Mouse (Mus musculus): Measurements from ENCODE around the gene Tctex1d4. TPM values are rescaled to one million over a fixed set of nuclear protein-coding genes. Genes with fewer than 3 reads are reported as not detected.

Gene Tctex1d4
- polyA plus RNA-seq, 1 experiment from 2014 or later, result 0.50 TPM

DNA sequence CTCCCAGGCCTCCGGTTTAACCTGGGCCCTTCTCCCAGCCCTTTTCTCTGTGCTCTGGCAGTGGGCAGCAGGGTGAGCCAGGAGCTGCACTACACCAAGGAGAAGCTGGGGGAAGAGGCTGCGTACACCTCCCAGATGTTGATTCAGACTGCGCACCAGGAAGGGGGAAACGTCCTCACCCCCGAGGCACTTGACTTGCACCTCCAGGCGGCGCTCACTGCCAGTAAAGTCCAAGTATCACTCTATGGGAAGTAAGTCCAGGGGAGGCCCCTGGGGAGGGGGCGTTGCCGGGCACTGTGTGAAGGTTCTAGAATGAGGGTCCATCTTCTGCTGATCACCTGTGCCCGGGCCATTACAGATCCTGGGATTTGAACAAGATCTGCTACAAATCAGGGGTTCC lies 21.9 kb upstream of the Tctex1d4 start:
- no peak overlapping the region for H3K4me2 ChIP-seq
- H3K9ac ChIP-seq, result no peak overlapping the region
- peaks cover 10% of the 10 kb centered on the region for H3K4me1 ChIP-seq
- no peak overlapping the region for H3K4me3 ChIP-seq
- WGBS, result 62% methylated on average over 10 of the region's 10 CpGs
- H3K27ac ChIP-seq, result no peak overlapping the region
- no peaks in the 10 kb centered on the region for H3K27me3 ChIP-seq
- H3K36me3 ChIP-seq, result peaks cover 16% of the 10 kb centered on the region; the same call in 1 of the 2 replicates
- no peak for ATAC-seq (ENCODE audit: borderline replicate concordance, extremely low read depth, low FRiP score, low TSS enrichment)
- no peaks in the 10 kb centered on the region for H3K9me3 ChIP-seq

DNA sequence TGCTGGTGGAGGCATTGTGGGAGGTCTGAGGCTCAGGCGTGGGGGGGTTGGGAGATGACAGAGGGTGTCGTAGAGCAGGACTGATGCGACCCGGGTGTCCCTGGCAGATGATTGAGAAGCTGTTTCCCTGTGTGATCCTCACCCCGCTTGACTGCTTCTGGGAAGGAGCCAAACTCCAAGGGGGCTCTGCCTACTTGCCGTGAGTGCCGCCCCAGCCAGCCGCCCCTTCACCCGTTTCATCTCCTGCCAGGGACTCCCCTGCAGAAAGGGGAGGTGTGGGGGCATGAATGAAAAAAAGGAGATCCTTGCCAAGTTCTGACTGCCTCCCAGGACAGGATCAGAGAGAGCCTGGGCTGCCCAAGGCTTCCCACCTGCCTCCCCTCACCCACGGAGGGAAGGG lies 21.5 kb upstream of the Tctex1d4 start:
- Histone ChIP-seq H3K4me1 (peaks cover 10% of the 10 kb centered on the region), H3K27ac (no peak overlapping the region), H3K9me3 (no peaks in the 10 kb centered on the region), H3K36me3 (peaks cover 20% of the 10 kb centered on the region; the same call in 1 of the 2 replicates), H3K4me3 (no peak overlapping the region), H3K4me2 (no peak overlapping the region), H3K27me3 (no peaks in the 10 kb centered on the region), H3K9ac (no peak overlapping the region)
- 43% methylated on average over 10 of the region's 10 CpGs for WGBS
- no peak for ATAC-seq (ENCODE audit: borderline replicate concordance, extremely low read depth, low FRiP score, low TSS enrichment)

DNA sequence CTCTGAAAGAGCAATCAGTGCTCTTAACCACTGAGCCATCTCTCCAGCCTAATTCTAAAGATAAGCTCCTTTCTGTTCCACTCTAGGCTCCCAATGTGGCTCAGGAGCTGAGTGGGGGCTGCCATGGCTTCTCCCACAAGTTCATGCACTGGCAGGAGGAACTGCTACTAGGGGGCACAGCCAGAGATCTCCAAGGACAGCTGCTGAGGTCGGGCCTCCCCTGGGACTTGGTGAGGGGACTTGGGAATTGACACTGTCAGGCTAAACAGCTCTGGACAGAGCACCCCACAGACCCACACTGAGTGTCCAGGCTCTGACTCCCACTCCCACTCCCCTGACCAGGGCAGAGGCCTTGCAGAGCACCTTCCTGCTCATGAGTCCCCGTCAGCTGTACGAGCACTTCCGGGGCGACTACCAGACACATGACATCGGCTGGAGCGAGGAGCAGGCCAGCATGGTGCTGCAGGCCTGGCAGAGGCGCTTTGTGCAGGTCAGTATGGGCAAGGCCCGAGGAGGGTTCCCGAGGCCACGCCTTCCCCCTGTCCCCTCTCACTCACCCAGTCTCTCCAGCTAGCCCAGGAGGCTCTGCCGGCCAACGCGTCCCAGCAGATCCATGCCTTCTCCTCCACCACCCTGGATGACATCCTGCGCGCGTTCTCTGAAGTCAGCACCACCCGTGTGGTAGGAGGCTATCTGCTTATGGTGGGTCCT lies 18.6 kb upstream of the Tctex1d4 start:
- Histone ChIP-seq H3K27ac (no peak overlapping the region), H3K4me2 (no peak overlapping the region), H3K9ac (no peak overlapping the region), H3K27me3 (no peaks in the 10 kb centered on the region), H3K36me3 (peaks cover 27% of the 10 kb centered on the region; the same call in 1 of the 2 replicates), H3K4me3 (no peak overlapping the region), H3K9me3 (no peaks in the 10 kb centered on the region), H3K4me1 (peaks cover 10% of the 10 kb centered on the region)
- WGBS, result 88% methylated on average over 18 of the region's 18 CpGs
- no peak for ATAC-seq (ENCODE audit: borderline replicate concordance, extremely low read depth, low FRiP score, low TSS enrichment)

DNA sequence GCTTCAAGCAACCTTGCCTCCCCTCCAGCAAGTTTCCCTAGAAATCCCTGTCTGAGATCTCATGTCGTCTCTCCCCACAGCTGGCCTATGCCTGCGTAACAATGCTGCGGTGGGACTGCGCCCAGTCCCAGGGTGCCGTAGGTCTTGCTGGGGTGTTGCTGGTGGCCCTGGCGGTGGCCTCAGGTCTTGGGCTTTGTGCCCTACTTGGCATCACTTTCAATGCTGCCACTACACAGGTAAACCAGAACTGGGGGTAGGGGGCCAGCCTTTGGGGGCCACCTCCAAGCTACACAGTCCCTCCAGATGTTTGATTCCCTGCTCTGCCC lies 18.1 kb upstream of the Tctex1d4 start:
- Histone ChIP-seq H3K9me3 (no peaks in the 10 kb centered on the region), H3K27me3 (no peaks in the 10 kb centered on the region), H3K36me3 (peaks cover 30% of the 10 kb centered on the region; the same call in 1 of the 2 replicates), H3K9ac (no peak overlapping the region), H3K4me1 (peaks cover 10% of the 10 kb centered on the region), H3K27ac (no peak overlapping the region), H3K4me3 (no peak overlapping the region), H3K4me2 (no peak overlapping the region)
- no peak for ATAC-seq (ENCODE audit: borderline replicate concordance, extremely low read depth, low FRiP score, low TSS enrichment)
- WGBS, result 90% methylated on average over 6 of the region's 6 CpGs

DNA sequence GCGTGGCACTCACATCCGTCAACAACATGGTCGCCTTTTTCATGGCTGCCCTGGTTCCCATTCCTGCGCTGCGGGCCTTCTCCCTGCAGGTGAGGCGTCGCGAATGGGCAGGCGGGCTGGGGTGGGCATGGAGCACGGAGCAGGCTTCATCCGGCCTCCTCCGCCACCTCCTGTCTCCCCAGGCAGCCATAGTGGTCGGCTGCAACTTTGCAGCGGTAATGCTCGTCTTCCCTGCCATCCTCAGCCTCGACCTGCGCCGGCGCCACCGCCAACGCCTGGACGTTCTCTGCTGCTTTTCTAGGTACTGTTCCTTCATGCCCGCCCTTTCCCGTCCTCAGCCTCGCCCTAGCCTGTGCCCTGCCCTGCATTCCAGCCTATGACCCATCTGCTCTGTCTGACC lies 17.3 kb upstream of the Tctex1d4 start:
- Histone ChIP-seq H3K4me1 (peaks cover 10% of the 10 kb centered on the region), H3K36me3 (peaks cover 32% of the 10 kb centered on the region), H3K9ac (no peak overlapping the region), H3K27me3 (no peaks in the 10 kb centered on the region), H3K9me3 (no peaks in the 10 kb centered on the region), H3K4me3 (no peak overlapping the region), H3K4me2 (no peak overlapping the region), H3K27ac (no peak overlapping the region)
- ATAC-seq (ENCODE audit: borderline replicate concordance, extremely low read depth, low FRiP score, low TSS enrichment), result no peak
- WGBS, result 91% methylated on average over 25 of the region's 25 CpGs

DNA sequence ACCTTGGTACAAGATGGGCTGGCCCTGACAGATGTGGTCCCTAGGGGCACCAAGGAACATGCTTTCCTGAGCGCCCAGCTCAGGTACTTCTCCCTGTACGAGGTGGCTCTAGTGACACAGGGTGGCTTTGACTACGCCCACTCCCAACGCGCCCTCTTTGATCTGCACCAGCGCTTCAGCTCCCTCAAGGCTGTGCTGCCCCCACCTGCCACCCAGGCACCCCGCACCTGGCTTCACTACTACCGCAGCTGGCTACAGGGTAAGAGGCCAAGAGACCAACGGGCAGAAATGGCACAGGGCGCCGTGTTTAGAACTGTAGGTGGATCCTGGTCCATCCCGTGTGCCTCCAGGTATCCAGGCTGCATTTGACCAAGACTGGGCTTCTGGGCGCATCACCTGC lies 16.3 kb upstream of the Tctex1d4 start:
- WGBS, result 87% methylated on average over 13 of the region's 13 CpGs
- ATAC-seq (ENCODE audit: borderline replicate concordance, extremely low read depth, low FRiP score, low TSS enrichment), result no peak
- H3K4me3 ChIP-seq, result no peak overlapping the region
- no peaks in the 10 kb centered on the region for H3K27me3 ChIP-seq
- H3K9me3 ChIP-seq, result no peaks in the 10 kb centered on the region
- H3K4me2 ChIP-seq, result no peak overlapping the region
- H3K36me3 ChIP-seq, result peaks cover 38% of the 10 kb centered on the region
- H3K27ac ChIP-seq, result no peak overlapping the region
- no peak overlapping the region for H3K9ac ChIP-seq
- H3K4me1 ChIP-seq, result peaks cover 3% of the 10 kb centered on the region

DNA sequence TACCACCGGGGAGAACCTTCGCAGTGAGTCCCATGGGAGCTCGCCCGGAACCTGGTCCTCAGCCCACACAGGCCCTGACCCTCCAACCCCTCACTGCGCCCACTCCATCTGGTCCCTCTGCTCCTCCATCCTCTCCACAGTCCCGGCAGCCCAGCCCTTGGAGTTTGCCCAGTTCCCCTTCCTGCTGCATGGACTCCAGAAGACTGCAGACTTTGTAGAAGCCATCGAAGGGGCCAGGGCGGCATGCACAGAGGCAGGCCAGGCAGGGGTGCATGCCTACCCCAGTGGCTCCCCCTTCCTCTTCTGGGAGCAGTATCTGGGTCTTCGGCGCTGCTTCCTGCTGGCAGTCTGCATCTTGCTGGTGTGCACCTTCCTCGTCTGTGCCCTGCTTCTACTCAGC lies 15.6 kb upstream of the Tctex1d4 start:
- Histone ChIP-seq H3K4me2 (no peak overlapping the region), H3K9ac (no peak overlapping the region), H3K4me1 (no peaks in the 10 kb centered on the region), H3K9me3 (no peaks in the 10 kb centered on the region), H3K27ac (no peak overlapping the region), H3K36me3 (peaks cover 34% of the 10 kb centered on the region), H3K27me3 (no peaks in the 10 kb centered on the region), H3K4me3 (no peak overlapping the region)
- WGBS, result 91% methylated on average over 11 of the region's 11 CpGs
- ATAC-seq (ENCODE audit: borderline replicate concordance, extremely low read depth, low FRiP score, low TSS enrichment), result no peak

DNA sequence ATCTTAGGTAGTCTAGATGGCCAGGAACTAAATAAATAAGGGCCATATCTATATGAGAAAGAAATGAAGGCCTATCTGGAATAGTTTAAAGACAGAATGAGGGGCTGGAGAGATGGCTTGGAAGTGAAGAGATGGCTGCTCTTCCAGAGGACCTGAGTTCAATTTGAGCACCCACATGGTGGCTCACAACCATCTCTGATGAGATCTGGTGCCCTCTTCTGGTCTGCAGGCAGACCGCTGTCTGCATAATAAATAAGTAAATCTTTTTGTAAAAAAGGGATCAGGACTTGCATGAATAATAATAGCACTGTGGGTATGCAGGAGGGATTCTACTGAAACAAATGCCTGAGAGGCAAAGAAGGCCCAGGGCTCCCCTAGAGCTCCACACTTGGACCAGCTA lies 13.4 kb upstream of the Tctex1d4 start:
- Histone ChIP-seq H3K4me3 (no peak overlapping the region), H3K27ac (no peak overlapping the region), H3K36me3 (peaks cover 34% of the 10 kb centered on the region), H3K4me1 (no peaks in the 10 kb centered on the region), H3K4me2 (no peak overlapping the region), H3K9me3 (no peaks in the 10 kb centered on the region), H3K9ac (no peak overlapping the region), H3K27me3 (no peaks in the 10 kb centered on the region)
- 80% methylated on average over 1 of the region's 1 CpGs for WGBS
- no peak for ATAC-seq (ENCODE audit: borderline replicate concordance, extremely low read depth, low FRiP score, low TSS enrichment)

DNA sequence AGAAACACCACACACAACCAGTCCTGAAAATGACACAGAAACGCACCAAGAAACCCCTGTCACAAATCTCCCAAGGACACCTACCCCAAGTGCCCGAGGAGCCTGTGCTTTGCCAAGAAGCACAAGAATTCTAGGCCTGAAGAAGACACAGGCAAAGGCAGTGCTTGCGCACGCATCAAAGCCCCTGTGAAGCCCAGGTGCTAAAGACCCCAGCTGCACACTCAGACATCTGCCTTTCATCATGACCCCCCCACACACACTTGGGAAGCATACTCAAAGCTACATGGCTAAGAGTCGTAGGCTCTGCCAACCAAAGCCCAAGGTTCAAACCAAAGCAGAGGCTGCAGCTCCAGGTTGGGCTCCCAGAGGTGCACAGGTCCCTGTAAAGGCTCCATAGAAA lies 11.0 kb upstream of the Tctex1d4 start:
- Histone ChIP-seq H3K4me1 (peaks cover 5% of the 10 kb centered on the region), H3K27ac (no peak overlapping the region), H3K4me2 (no peak overlapping the region), H3K27me3 (no peaks in the 10 kb centered on the region), H3K36me3 (peaks cover 19% of the 10 kb centered on the region), H3K4me3 (no peak overlapping the region), H3K9me3 (no peaks in the 10 kb centered on the region), H3K9ac (no peak overlapping the region)
- 71% methylated on average over 5 of the region's 5 CpGs for WGBS
- ATAC-seq (ENCODE audit: borderline replicate concordance, extremely low read depth, low FRiP score, low TSS enrichment), result no peak

DNA sequence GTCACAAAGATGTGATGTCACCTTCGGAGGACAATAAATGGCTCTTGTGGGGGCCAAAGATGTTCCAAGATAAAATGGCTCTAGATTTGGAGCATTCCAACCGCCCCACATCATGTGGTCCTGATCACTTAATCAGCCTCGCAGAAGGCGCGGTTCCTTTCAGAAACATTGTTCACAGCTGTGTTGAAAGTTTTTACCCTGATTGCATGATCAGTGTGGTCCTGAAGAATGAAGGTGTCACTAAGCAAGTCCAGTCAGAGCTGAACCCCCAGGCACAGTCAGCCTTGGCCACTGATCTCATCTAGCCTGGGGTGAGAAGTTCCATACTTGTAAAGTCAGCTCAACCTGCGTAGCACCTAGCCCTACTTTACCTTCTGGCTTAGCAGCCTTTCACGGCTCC lies 8.7 kb upstream of the Tctex1d4 start:
- H3K36me3 ChIP-seq, result peaks cover 11% of the 10 kb centered on the region
- H3K4me2 ChIP-seq, result no peak overlapping the region
- 91% methylated on average over 7 of the region's 7 CpGs for WGBS
- no peaks in the 10 kb centered on the region for H3K27me3 ChIP-seq
- no peak for ATAC-seq (ENCODE audit: borderline replicate concordance, extremely low read depth, low FRiP score, low TSS enrichment)
- H3K4me1 ChIP-seq, result peaks cover 11% of the 10 kb centered on the region
- H3K9me3 ChIP-seq, result no peaks in the 10 kb centered on the region
- H3K4me3 ChIP-seq, result no peak overlapping the region
- no peak overlapping the region for H3K9ac ChIP-seq
- no peak overlapping the region for H3K27ac ChIP-seq

DNA sequence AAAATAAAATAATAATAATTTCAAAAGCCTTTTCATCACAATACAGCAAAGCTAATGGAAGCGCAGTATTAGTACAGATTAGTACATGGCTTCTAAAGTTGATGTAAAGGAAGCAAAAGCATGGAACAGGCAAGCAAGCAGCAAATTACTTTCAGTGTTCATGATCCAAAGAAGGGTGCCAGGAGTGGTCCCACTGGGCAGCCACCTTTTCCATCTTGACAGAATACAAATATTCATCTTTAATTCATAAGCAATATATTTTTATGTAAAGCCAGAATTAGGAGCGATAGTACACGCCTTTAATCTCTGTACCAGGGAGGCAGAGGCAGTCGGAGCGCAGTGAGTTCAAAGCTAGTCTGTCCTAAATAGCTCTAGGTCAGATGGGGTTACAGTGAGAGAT lies 7.0 kb upstream of the Tctex1d4 start:
- ATAC-seq (ENCODE audit: borderline replicate concordance, extremely low read depth, low FRiP score, low TSS enrichment), result no peak
- peak overlapping the region; percentile 99 for H3K4me2 ChIP-seq

DNA sequence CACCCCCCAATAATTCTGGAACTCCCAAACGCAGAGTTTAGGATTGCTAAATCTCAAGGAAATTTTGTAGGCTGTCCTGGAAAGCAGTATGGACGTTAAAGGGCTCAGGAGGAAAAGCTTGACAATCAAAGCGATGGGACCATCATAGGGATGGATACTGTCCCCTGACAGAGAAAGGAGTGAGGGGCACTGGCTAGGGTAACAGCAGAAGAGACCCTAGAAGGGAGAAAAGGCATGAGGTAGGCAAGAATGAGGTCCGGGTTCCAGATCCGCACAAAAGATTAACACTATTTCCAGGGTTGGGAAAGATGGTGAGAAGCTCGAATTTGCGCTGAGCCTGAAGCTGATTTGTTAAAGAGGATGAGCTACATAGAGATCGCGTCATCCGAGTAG lies 6.5 kb upstream of the Tctex1d4 start:
- Histone ChIP-seq H3K9ac (peak overlapping the region; percentile 53), H3K9me3 (no peaks in the 10 kb centered on the region), H3K4me3 (peak overlapping the region; percentile 60), H3K4me1 (peaks cover 20% of the 10 kb centered on the region), H3K27ac (peak overlapping the region; percentile 93), H3K4me2 (peak overlapping the region; percentile 99), H3K36me3 (no peaks in the 10 kb centered on the region), H3K27me3 (no peaks in the 10 kb centered on the region)
- ATAC-seq (ENCODE audit: borderline replicate concordance, extremely low read depth, low FRiP score, low TSS enrichment), result peak; percentile 1
- WGBS, result 2% methylated on average over 10 of the region's 10 CpGs

More for the DNA sequence above, 7.0 kb upstream of the Tctex1d4 start:
- Histone ChIP-seq H3K9me3 (no peaks in the 10 kb centered on the region), H3K27me3 (no peaks in the 10 kb centered on the region), H3K27ac (peak overlapping the region; percentile 93), H3K9ac (peak overlapping the region; percentile 53; the same call in 1 of the 2 replicates), H3K4me1 (peaks cover 16% of the 10 kb centered on the region), H3K36me3 (peaks cover 3% of the 10 kb centered on the region), H3K4me3 (peak overlapping the region; percentile 60)
- 68% methylated on average over 5 of the region's 5 CpGs for WGBS
